Mouse (Mus musculus): ENCODE data around the gene Gtsf1. TPM values are rescaled to one million over a fixed set of nuclear protein-coding genes. Genes with fewer than 3 reads are reported as not detected.

The Gtsf1 gene
- total RNA-seq, 2 experiments from 2014 or later: not detected

DNA sequence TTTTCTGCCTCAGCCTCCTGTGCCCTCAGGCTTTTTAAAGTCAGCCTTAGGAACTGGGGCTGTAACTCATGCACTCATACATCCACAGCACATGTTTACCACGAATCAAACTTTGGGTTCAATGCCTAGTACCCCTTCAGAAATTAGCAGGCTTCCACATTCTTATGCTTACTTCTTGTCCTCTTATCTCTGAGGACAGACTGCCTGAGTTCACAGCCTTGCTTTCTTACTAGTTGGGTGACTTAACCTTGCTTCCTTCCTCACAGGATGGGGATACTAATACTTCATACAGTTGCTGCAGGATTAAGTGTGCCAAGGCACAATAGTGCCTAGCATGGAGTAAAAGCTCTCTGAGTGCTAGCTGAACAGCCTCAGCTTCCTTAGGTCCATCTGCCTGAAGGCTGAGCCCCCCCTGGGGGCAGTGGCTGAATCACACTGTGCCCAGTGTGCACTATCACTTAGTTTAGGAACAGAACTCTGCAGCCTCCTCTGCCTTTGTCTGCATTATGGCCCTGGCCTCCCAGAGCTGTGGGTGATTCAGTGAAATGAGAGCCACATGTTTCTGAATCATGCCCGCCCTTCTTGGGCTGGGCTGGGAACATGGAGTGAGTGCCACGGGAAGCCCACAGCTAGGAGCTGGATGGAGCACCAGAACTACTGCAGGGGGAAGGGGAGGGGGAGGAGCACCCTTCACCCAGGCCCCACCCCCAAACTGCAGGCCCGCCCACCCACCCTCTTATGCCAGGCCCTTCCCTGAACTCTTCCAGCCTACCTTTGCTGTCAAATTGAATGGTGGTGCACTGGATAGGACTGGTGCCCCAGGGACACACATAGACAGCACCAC lies 71.8 kb downstream of the Gtsf1 start:
- no peak for DNase-seq (ENCODE audit: low spot score in 2 of 2)

DNA sequence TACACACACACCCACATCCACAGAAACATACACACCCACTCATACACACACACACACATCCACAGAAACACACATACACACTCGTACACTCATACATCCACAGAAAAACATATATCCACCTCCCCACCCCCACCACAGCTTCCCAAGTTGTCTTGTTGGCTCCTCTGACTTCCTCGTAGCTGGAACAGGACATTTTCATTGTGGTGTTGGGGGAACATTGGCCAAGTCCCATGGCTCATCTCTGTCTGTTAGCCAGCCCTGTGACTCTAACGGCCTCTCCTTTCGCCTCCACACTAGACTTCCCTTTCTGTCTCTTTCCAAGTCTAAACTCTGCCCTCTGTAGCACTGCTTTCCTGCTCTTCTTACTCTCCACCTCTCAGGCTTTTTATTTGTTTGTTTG lies 72.5 kb downstream of the Gtsf1 start:
- DNase-seq (ENCODE audit: low spot score in 2 of 2): no peak

DNA sequence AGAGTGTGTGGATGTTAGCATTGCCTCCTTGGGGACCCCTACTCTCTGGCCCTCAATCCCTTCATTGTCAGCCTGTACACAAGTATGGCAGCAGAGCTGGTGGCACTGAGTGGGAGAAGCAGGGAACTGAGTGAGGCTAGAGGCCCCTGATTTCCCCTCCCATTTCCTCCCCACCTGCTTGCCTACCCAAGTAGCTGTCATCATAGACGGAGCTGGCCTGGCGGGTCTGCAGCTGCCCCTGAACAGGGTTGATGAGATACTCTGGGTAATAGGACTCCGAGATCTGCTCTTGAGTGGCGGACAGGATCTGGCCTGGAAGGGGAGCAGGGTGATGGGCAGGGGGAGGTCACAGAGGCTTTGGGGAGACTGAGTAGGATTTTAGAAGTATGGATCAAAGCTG lies 74.1 kb downstream of the Gtsf1 start:
- DNase-seq (ENCODE audit: low spot score in 2 of 2): no peak

DNA sequence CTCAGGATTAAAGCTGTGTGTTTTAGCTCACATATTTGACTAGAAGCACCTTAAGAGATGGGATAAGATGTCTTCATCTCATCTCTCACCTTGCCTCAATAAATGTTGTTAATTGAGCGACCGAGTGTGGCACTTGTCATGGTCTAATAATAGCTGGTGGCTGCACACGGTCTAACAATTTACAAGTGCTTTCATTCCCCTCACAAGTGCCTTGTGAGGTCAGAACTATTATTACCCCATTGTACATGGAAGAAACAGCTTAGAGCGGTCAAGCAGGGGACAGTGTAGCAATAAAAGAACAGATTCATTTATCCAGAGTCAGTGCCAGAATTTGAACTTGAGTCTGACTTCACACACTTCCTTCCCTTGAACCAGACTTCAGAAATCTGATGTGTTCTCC lies 74.8 kb downstream of the Gtsf1 start:
- DNase-seq (ENCODE audit: low spot score in 2 of 2): no peak

DNA sequence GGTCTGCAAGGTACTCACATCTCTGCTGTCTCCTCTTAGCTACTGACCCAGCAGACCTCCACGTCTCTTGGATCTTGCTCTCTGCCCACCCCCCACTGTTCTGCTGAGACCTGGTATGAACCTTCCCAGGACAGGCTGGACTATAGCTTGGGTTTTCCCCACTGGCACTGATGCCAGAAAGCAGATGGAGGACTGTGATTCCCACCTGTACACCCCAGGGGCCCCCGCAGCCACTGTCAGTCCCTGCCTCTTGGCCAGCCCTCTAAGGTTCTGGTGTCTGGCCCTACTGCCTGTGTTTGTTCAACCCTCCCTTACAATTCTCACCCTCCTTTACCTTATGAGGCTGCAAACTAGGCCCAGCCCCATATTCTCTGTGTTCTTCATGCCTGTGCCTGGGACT lies 75.6 kb downstream of the Gtsf1 start:
- no peak for DNase-seq (ENCODE audit: low spot score in 2 of 2)

DNA sequence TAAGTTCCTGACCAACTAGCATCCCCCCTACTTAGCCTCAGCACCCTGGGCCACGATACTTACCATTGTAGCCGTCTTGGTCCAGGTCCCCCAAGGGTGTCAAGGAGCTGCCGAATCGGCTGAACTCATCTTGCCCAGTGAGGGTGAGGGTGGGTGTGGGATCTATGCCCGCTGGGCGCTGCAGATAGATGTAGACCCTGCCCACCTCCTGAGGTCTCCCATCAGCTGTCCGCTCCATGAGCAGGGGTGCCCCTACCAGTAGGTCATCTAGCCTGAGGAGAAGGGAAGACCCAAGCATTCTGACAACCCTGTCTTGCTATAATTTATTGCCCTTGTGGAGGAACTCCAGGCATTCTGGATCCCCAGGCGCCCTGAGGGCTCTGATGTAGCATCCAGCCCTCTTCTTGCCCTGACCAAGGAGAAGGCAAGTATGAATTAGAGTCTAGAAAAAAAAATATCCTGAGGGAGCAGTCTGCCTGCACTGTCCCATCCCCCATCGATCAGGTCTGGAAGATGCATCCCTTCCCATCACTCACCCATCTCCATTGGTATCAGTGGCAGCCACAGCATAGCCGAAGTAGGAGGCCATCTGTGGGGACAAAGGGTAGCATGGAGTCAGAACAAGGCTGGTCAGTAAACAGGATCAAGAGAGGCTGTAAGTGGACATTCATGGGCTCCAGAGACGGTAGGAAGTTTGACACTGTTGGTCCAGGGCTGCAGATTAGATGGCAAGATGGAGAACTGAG lies 76.6 kb downstream of the Gtsf1 start:
- no peak for DNase-seq (ENCODE audit: low spot score in 2 of 2)

DNA sequence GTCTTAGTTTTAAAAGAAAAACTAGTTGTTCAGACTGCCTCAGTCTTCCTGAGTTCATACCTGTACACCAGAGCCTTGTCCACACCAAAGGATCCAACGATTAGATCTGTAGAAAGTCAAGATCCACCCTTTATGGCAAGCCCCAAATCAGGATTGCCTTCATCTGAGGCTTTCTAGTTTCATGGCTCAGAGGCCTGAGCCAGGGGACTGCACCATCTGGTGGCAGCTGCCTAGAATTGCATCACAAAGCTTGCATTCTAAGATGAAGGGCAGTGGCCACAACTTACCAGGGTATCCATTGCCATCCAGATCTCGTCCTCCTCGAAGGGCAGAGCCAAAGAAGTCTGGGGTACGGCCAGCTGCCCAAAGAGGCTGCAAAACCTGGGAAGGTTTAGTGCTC lies 77.4 kb downstream of the Gtsf1 start:
- DNase-seq (ENCODE audit: low spot score in 2 of 2): peak in 1 of 2 experiments; percentile 66

Other genes starting within 250 kb of the Gtsf1 start
- gene Cbx5, start 190.7 kb downstream of the Gtsf1 start, total RNA-seq (2021): 100 to 1,000 TPM; 155 to 158 TPM
- 100 to 1,000 TPM; 297 to 307 TPM for gene Hnrnpa1, start 190.0 kb downstream of the Gtsf1 start, total RNA-seq (2021)
- gene Nfe2, start 172.1 kb downstream of the Gtsf1 start, total RNA-seq (2021): not detected
- 100 to 1,000 TPM; 102 to 105 TPM for gene Copz1, start 157.8 kb downstream of the Gtsf1 start, total RNA-seq (2021)
- under 1 TPM; 0.74 to 0.81 TPM for gene Gpr84, start 119.9 kb downstream of the Gtsf1 start, total RNA-seq (2021)
- 10 to 100 TPM; 43.2 to 44.4 TPM for gene Zfp385a, start 90.4 kb downstream of the Gtsf1 start, total RNA-seq (2021)
- 1 to 10 TPM; 3.4 to 5.8 TPM for gene Itga5, start 63.7 kb downstream of the Gtsf1 start, total RNA-seq (2021)
- gene Gtsf2, start 18.0 kb upstream of the Gtsf1 start, total RNA-seq (2021): not detected
- gene Nckap1l, start 23.3 kb upstream of the Gtsf1 start, total RNA-seq (2021): 10 to 100 TPM in 1 of 2 experiments, 1 to 10 TPM in 1; 9.4 to 10.8 TPM
- 10 to 100 TPM; 55.7 to 63.7 TPM for gene Pde1b, start 72.6 kb upstream of the Gtsf1 start, total RNA-seq (2021)
- gene Ppp1r1a, start 107.5 kb upstream of the Gtsf1 start, total RNA-seq (2021): 100 to 1,000 TPM; 121 to 126 TPM
- gene Glycam1, start 134.6 kb upstream of the Gtsf1 start, total RNA-seq (2021): 1 to 10 TPM; 1.9 to 2.7 TPM